Mouse (Mus musculus): ENCODE data around the gene Cenpn. TPM values are rescaled to one million over a fixed set of nuclear protein-coding genes. Genes with fewer than 3 reads are reported as not detected.

Gene Cenpn
- polyA plus RNA-seq, 1 experiment from 2014 or later, result 9.5 TPM

GRCm38 (mm10) chr8:116892636-116893035 lies 28.9 kb upstream of the Cenpn start:
- H3K9me3 ChIP-seq (ENCODE audit: control insufficient read depth, low read length), result peaks cover 3% of the 10 kb centered on the region; the same call in 1 of the 2 replicates
- no peaks in the 10 kb centered on the region for H3K27me3 ChIP-seq (replicated peaks; ENCODE audit: control insufficient read depth, insufficient read depth, low read length)
- H3K36me3 ChIP-seq (ENCODE audit: control insufficient read depth, insufficient read depth, low read length), result 0 out of 2 replicates have a peak, but pooled peaks cover 2% of the 10 kb centered on the region
- no peaks in the 10 kb centered on the region for H3K4me1 ChIP-seq (ENCODE audit: control insufficient read depth, insufficient read depth, low read depth, low read length)
- no peak overlapping the region for H3K4me2 ChIP-seq (ENCODE audit: low read length)
- H3K27ac ChIP-seq (ENCODE audit: low read depth, low read length), result no peak overlapping the region
- no peak overlapping the region for H3K4me3 ChIP-seq (ENCODE audit: low read length)
- WGBS, result 86% methylated on average over 9 of the region's 9 CpGs
- no peak for ATAC-seq
- H3K9ac ChIP-seq (ENCODE audit: low read depth, low read length), result no peak overlapping the region

GRCm38 (mm10) chr8:116893938-116894337 lies 27.6 kb upstream of the Cenpn start:
- ATAC-seq, result no peak
- no peak overlapping the region for H3K9ac ChIP-seq (ENCODE audit: low read depth, low read length)
- H3K27me3 ChIP-seq (replicated peaks; ENCODE audit: control insufficient read depth, insufficient read depth, low read length), result no peaks in the 10 kb centered on the region
- 0 out of 2 replicates have a peak, but pooled peaks cover 2% of the 10 kb centered on the region for H3K36me3 ChIP-seq (ENCODE audit: control insufficient read depth, insufficient read depth, low read length)
- H3K4me3 ChIP-seq (ENCODE audit: low read length), result no peak overlapping the region
- peaks cover 3% of the 10 kb centered on the region; the same call in 1 of the 2 replicates for H3K9me3 ChIP-seq (ENCODE audit: control insufficient read depth, low read length)
- 90% methylated on average over 11 of the region's 11 CpGs for WGBS
- H3K4me1 ChIP-seq (ENCODE audit: control insufficient read depth, insufficient read depth, low read depth, low read length), result no peaks in the 10 kb centered on the region
- H3K27ac ChIP-seq (ENCODE audit: low read depth, low read length), result no peak overlapping the region
- H3K4me2 ChIP-seq (ENCODE audit: low read length), result no peak overlapping the region

- Histone ChIP-seq H3K4me1 (ENCODE audit: control insufficient read depth, insufficient read depth, low read depth, low read length) (no peaks in the 10 kb centered on the region), H3K36me3 (ENCODE audit: control insufficient read depth, insufficient read depth, low read length) (0 out of 2 replicates have a peak, but pooled peaks cover 2% of the 10 kb centered on the region), H3K9ac (ENCODE audit: low read depth, low read length) (no peak overlapping the region), H3K4me3 (ENCODE audit: low read length) (no peak overlapping the region), H3K27ac (ENCODE audit: low read depth, low read length) (no peak overlapping the region), H3K9me3 (ENCODE audit: control insufficient read depth, low read length) (peaks cover 3% of the 10 kb centered on the region; the same call in 1 of the 2 replicates), H3K4me2 (ENCODE audit: low read length) (no peak overlapping the region), H3K27me3 (replicated peaks; ENCODE audit: control insufficient read depth, insufficient read depth, low read length) (no peaks in the 10 kb centered on the region)
- no peak for ATAC-seq
- WGBS, result 96% methylated on average over 6 of the region's 6 CpGs
Measured at GRCm38 (mm10) chr8:116895521-116895920, 26.0 kb upstream of the Cenpn start.

- Histone ChIP-seq H3K4me1 (ENCODE audit: control insufficient read depth, insufficient read depth, low read depth, low read length) (no peaks in the 10 kb centered on the region), H3K36me3 (ENCODE audit: control insufficient read depth, insufficient read depth, low read length) (no peaks in the 10 kb centered on the region), H3K27ac (ENCODE audit: low read depth, low read length) (no peak overlapping the region), H3K9me3 (ENCODE audit: control insufficient read depth, low read length) (no peaks in the 10 kb centered on the region), H3K27me3 (replicated peaks; ENCODE audit: control insufficient read depth, insufficient read depth, low read length) (no peaks in the 10 kb centered on the region), H3K4me2 (ENCODE audit: low read length) (no peak overlapping the region), H3K4me3 (ENCODE audit: low read length) (no peak overlapping the region), H3K9ac (ENCODE audit: low read depth, low read length) (no peak overlapping the region)
- ATAC-seq, result no peak
- WGBS, result over 99% methylated on average over 4 of the region's 4 CpGs
Measured at GRCm38 (mm10) chr8:116904736-116905135, 16.8 kb upstream of the Cenpn start.

GRCm38 (mm10) chr8:116905252-116905651 lies 16.3 kb upstream of the Cenpn start:
- WGBS, result 84% methylated on average over 4 of the region's 4 CpGs

GRCm38 (mm10) chr8:116905836-116906235 lies 15.7 kb upstream of the Cenpn start:
- Histone ChIP-seq H3K4me2 (ENCODE audit: low read length) (no peak overlapping the region), H3K36me3 (ENCODE audit: control insufficient read depth, insufficient read depth, low read length) (no peaks in the 10 kb centered on the region), H3K27ac (ENCODE audit: low read depth, low read length) (no peak overlapping the region), H3K9ac (ENCODE audit: low read depth, low read length) (no peak overlapping the region), H3K4me3 (ENCODE audit: low read length) (no peak overlapping the region), H3K4me1 (ENCODE audit: control insufficient read depth, insufficient read depth, low read depth, low read length) (no peaks in the 10 kb centered on the region), H3K9me3 (ENCODE audit: control insufficient read depth, low read length) (no peaks in the 10 kb centered on the region), H3K27me3 (replicated peaks; ENCODE audit: control insufficient read depth, insufficient read depth, low read length) (no peaks in the 10 kb centered on the region)
- 97% methylated on average over 4 of the region's 4 CpGs for WGBS
- ATAC-seq, result no peak

More at GRCm38 (mm10) chr8:116905252-116905651, 16.3 kb upstream of the Cenpn start:
- Histone ChIP-seq H3K27ac (ENCODE audit: low read depth, low read length) (no peak overlapping the region), H3K27me3 (replicated peaks; ENCODE audit: control insufficient read depth, insufficient read depth, low read length) (no peaks in the 10 kb centered on the region), H3K4me1 (ENCODE audit: control insufficient read depth, insufficient read depth, low read depth, low read length) (no peaks in the 10 kb centered on the region), H3K36me3 (ENCODE audit: control insufficient read depth, insufficient read depth, low read length) (no peaks in the 10 kb centered on the region), H3K4me3 (ENCODE audit: low read length) (no peak overlapping the region), H3K9ac (ENCODE audit: low read depth, low read length) (no peak overlapping the region), H3K9me3 (ENCODE audit: control insufficient read depth, low read length) (no peaks in the 10 kb centered on the region), H3K4me2 (ENCODE audit: low read length) (no peak overlapping the region)
- ATAC-seq, result no peak

- peak overlapping the region; percentile 87 for H3K27ac ChIP-seq (ENCODE audit: low read depth, low read length)
- WGBS, result under 1% methylated on average over 21 of the region's 22 CpGs
- H3K9ac ChIP-seq (ENCODE audit: low read depth, low read length), result peak overlapping the region; percentile 72
- peaks cover 9% of the 10 kb centered on the region for H3K4me1 ChIP-seq (ENCODE audit: control insufficient read depth, insufficient read depth, low read depth, low read length)
- no peaks in the 10 kb centered on the region for H3K27me3 ChIP-seq (replicated peaks; ENCODE audit: control insufficient read depth, insufficient read depth, low read length)
- H3K4me3 ChIP-seq (ENCODE audit: low read length), result peak overlapping the region; percentile 84
- peak; percentile 67 for ATAC-seq
- H3K36me3 ChIP-seq (ENCODE audit: control insufficient read depth, insufficient read depth, low read length), result no peaks in the 10 kb centered on the region
- H3K4me2 ChIP-seq (ENCODE audit: low read length), result peak overlapping the region; percentile 88
- no peaks in the 10 kb centered on the region for H3K9me3 ChIP-seq (ENCODE audit: control insufficient read depth, low read length)
Measured at GRCm38 (mm10) chr8:116921005-116921336, 559 bp upstream of the Cenpn start.

GRCm38 (mm10) chr8:116922060-116922757 lies 679 bp downstream of the Cenpn start:
- peak overlapping the region; percentile 84 for H3K4me3 ChIP-seq (ENCODE audit: low read length)
- no peak for ATAC-seq
- peak overlapping the region; percentile 87; the same call in 1 of the 2 replicates for H3K27ac ChIP-seq (ENCODE audit: low read depth, low read length)
- peak overlapping the region; percentile 72 for H3K9ac ChIP-seq (ENCODE audit: low read depth, low read length)
- no peaks in the 10 kb centered on the region for H3K9me3 ChIP-seq (ENCODE audit: control insufficient read depth, low read length)
- 35% methylated on average over 17 of the region's 17 CpGs for WGBS
- no peaks in the 10 kb centered on the region for H3K36me3 ChIP-seq (ENCODE audit: control insufficient read depth, insufficient read depth, low read length)
- peaks cover 9% of the 10 kb centered on the region for H3K4me1 ChIP-seq (ENCODE audit: control insufficient read depth, insufficient read depth, low read depth, low read length)
- H3K27me3 ChIP-seq (replicated peaks; ENCODE audit: control insufficient read depth, insufficient read depth, low read length), result no peaks in the 10 kb centered on the region
- peak overlapping the region; percentile 88 for H3K4me2 ChIP-seq (ENCODE audit: low read length)

GRCm38 (mm10) chr8:116923526-116923925 lies 2.0 kb downstream of the Cenpn start:
- H3K9ac ChIP-seq (ENCODE audit: low read depth, low read length), result no peak overlapping the region
- H3K4me3 ChIP-seq (ENCODE audit: low read length), result no peak overlapping the region
- H3K36me3 ChIP-seq (ENCODE audit: control insufficient read depth, insufficient read depth, low read length), result no peaks in the 10 kb centered on the region
- 92% methylated on average over 8 of the region's 8 CpGs for WGBS
- H3K4me2 ChIP-seq (ENCODE audit: low read length), result no peak overlapping the region
- no peak overlapping the region for H3K27ac ChIP-seq (ENCODE audit: low read depth, low read length)
- no peaks in the 10 kb centered on the region for H3K9me3 ChIP-seq (ENCODE audit: control insufficient read depth, low read length)
- no peak for ATAC-seq
- peaks cover 9% of the 10 kb centered on the region for H3K4me1 ChIP-seq (ENCODE audit: control insufficient read depth, insufficient read depth, low read depth, low read length)
- no peaks in the 10 kb centered on the region for H3K27me3 ChIP-seq (replicated peaks; ENCODE audit: control insufficient read depth, insufficient read depth, low read length)

Measured in hindbrain, embryonic 16.5 days (tissue).